Mouse (Mus musculus): Measurements from ENCODE around the gene Rfc2. TPM values are rescaled to one million over a fixed set of nuclear protein-coding genes. Genes with fewer than 3 reads are reported as not detected.

Rfc2 gene
- polyA plus RNA-seq, 1 experiment: 81.8 TPM

DNA sequence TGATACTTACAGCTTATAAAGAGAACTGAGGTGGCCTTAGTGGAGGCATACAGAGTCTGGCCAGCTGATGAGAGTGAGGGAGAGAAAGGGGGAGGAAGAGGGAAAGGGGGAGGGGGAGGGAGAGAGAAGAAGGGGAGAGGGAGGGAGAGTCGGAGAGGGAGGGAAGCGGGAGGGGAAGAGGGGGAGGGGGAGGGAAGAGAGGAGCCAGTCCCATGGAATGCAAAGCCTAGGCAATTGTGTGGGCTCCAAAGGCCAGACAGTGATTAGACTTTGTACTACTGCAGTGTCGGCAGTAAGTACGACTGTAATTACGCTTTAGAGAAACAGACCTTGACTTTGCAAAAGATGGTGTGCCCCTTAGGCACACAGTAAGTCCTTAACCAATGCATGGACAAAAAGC lies 32.9 kb upstream of the Rfc2 start:
- TF ChIP-seq CTCF (IDR thresholded peaks at IDR 0.05; ENCODE audit: borderline replicate concordance, insufficient read depth, low read length): no peak
- peaks cover 8% of the 10 kb centered on the region for H3K4me1 ChIP-seq (ENCODE audit: control insufficient read depth, insufficient read depth, low read length)
- no peak overlapping the region for H3K27ac ChIP-seq (ENCODE audit: insufficient read depth, low read length)
- no peak overlapping the region for H3K4me3 ChIP-seq (ENCODE audit: insufficient read depth, low read length)

DNA sequence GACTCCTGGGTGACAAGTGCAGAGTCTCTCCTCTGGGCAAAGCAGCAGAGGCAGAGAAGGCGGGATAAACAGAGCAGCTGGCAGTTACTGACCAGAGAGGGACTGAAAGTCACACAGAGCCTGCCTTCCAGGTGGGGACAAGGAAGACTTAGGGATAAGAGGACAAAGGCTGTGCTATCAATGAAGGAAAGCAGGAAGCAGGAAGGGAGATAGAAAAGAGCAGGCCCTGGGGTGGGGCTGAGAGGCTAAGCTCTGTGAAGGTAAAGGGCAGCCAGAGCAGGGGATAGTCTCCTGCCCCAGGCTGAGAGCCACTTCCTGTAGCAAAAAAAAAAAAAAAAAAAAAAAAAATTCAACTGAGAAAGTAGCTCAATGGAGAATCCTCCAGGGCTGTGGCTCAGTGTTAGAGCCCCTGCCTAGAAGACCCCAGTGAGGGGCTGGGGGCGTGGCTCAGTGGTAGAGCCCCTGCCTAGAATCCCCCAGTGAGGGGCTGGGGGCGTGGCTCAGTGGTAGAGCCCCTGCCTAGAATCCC lies 31.5 kb upstream of the Rfc2 start:
- H3K27ac ChIP-seq (ENCODE audit: insufficient read depth, low read length): no peak overlapping the region
- peaks cover 12% of the 10 kb centered on the region for H3K4me1 ChIP-seq (ENCODE audit: control insufficient read depth, insufficient read depth, low read length)
- TF ChIP-seq POLR2A (IDR thresholded peaks at IDR 0.05; ENCODE audit: low read depth, low read length) (no peak), CTCF (IDR thresholded peaks at IDR 0.05; ENCODE audit: borderline replicate concordance, insufficient read depth, low read length) (no peak)
- no peak overlapping the region for H3K4me3 ChIP-seq (ENCODE audit: insufficient read depth, low read length)

DNA sequence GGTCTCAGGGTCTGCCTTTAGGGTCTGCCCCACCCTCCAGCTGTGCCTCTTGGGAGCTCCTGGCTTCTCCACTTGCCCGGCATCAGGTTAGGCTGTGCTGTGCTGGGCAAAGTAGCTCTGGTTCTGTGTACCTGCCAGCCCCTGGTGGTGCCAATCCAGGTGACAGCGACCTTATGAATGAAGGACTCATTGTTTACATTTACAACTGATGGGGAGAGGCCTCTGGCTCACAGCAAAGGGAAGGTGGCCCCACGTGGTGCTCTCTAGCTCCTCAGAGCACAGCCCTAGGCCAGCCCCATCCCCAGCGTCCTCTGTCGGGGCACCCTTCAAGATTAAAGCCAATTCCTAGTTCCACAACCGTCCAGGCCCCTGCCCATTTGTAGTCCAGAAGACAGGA lies 30.3 kb upstream of the Rfc2 start:
- H3K27ac ChIP-seq (ENCODE audit: insufficient read depth, low read length): peak overlapping the region; percentile 98
- TF ChIP-seq POLR2A (IDR thresholded peaks at IDR 0.05; ENCODE audit: low read depth, low read length): no peak
- no peak for TF ChIP-seq CTCF (IDR thresholded peaks at IDR 0.05; ENCODE audit: borderline replicate concordance, insufficient read depth, low read length)
- peak overlapping the region; percentile 88 for H3K4me3 ChIP-seq (ENCODE audit: insufficient read depth, low read length)
- H3K4me1 ChIP-seq (ENCODE audit: control insufficient read depth, insufficient read depth, low read length): peaks cover 12% of the 10 kb centered on the region

DNA sequence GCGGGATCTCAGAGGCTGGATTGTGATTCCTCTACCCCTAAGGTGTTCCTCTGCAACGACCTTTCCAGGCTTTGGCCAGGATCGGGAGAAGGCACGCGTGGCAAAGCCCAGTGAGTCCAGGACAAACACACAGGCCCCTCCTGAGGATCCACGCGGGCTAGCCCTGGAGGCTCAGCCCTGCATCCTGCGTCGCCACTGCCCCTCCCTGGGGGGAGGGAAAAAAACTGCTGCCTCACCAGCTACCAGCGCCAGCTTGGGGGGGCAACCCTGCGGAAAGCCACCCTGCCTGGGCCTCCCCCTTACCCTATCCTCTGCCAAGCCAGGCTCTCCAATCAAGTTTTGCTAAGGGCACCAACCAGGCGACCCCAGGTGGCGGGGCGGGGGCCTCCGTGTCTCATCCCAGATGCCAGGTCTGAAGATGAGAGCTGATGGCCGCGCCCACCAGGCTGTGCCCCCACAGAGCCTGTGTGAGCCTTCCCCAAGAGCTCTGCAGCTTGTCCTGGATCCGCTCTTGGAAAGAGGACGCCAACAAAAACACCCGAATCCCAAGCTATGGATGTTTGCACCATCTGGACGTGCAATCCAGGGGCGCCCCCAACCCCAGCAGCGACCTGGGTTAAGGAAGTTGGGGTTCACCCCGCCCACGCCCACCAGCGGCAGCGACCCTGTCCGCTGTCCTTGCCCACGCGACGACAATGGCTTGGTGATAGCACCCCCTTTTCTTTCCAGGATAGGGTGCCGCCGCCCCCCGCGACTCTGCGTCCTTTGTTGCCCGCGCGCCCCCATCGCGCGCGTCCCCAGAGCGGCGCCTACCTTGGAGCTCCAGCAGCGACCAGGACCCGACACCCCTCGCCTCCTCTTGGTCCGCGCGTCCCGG lies 29.7 kb upstream of the Rfc2 start:
- no peak for TF ChIP-seq CTCF (IDR thresholded peaks at IDR 0.05; ENCODE audit: borderline replicate concordance, insufficient read depth, low read length)
- peak; percentile 48 for TF ChIP-seq POLR2A (IDR thresholded peaks at IDR 0.05; ENCODE audit: low read depth, low read length)
- Histone ChIP-seq H3K4me3 (ENCODE audit: insufficient read depth, low read length) (peak overlapping the region; percentile 88), H3K27ac (ENCODE audit: insufficient read depth, low read length) (peak overlapping the region; percentile 98), H3K4me1 (ENCODE audit: control insufficient read depth, insufficient read depth, low read length) (peaks cover 12% of the 10 kb centered on the region)

DNA sequence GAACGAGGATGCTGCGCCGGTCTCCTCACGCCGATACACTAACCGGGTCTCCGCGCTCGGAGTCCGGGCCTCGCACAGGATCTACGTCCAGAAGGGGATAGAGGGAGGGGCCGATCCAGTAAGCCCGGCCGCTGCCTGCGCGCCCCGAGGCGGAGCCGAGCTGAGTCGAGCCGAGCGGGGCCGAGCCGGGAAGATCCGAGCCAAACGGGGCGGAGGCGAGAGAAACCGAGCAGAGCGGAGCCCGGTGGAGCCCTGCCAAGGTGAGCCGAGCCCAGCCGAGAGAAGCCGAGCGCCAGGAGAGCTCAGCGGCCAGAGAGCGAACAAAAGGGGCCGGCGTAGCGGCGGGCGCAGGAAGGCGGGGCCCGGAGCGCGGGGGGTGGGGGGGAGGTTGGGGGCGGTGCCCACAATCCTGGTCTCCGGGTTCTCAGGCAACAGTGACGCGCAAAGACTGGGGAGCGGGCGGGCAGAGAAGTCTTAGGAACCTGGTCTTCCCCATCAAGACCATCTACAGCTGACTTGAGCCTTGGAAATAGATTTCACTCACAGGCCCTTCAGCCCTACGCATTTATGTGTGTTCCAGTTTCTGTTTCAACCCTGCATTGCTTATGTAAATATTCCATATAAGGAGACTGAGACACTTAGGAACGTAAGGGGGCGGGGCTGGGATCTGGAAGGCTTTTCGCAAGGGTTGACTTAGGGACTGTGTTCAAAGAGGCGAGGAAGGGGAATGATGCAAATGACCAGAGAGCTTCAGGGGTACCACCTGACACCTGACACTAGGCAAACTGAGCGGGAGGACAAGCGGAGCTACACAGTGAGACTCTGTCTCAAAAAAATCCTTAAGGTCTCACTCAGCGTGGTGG lies 28.8 kb upstream of the Rfc2 start, which contains the start of gene Clip2:
Gene Clip2 (minus strand): TSS at position 325 of the 863 bp plus-strand sequence.
- Histone ChIP-seq H3K27ac (ENCODE audit: insufficient read depth, low read length) (peak within 1 kb of the TSS; percentile 98), H3K4me3 (ENCODE audit: insufficient read depth, low read length) (peak within 1 kb of the TSS; percentile 88), H3K4me1 (ENCODE audit: control insufficient read depth, insufficient read depth, low read length) (peaks cover 12% of the 10 kb centered on the region)
- no peak for TF ChIP-seq CTCF (IDR thresholded peaks at IDR 0.05; ENCODE audit: borderline replicate concordance, insufficient read depth, low read length)
- peak; percentile 82 for TF ChIP-seq POLR2A (IDR thresholded peaks at IDR 0.05; ENCODE audit: low read depth, low read length)

DNA sequence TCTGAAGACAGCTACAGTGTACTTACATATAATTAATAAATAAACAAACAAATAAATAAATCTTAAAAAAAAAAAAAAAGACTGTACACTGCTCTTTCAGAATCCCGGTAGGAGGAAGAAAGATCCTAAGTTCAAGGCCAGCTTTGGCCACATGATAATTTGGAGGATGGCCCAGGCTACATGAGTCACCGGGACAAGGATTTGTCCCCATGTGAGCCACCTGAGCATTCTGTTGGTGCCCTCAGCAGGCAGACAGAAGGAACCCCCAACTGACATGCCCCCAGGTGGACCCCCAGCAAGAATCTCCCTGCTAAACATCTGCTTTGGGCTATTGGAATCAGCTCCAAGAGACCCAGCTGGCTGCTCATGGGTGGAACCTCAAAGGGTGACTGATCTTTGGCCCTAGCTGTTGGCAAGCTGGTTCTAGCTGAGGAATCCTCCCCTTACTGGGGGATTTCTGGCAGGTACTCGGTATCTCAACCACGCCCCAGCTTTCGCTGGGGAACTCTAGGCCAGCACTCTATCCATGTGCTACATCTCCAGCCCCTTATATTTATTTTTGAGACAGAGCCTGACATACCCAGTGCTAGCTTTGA lies 27.1 kb upstream of the Rfc2 start:
- H3K27ac ChIP-seq (ENCODE audit: insufficient read depth, low read length): no peak overlapping the region
- TF ChIP-seq POLR2A (IDR thresholded peaks at IDR 0.05; ENCODE audit: low read depth, low read length) (no peak), CTCF (IDR thresholded peaks at IDR 0.05; ENCODE audit: borderline replicate concordance, insufficient read depth, low read length) (no peak)
- H3K4me3 ChIP-seq (ENCODE audit: insufficient read depth, low read length): no peak overlapping the region
- peaks cover 9% of the 10 kb centered on the region for H3K4me1 ChIP-seq (ENCODE audit: control insufficient read depth, insufficient read depth, low read length)

DNA sequence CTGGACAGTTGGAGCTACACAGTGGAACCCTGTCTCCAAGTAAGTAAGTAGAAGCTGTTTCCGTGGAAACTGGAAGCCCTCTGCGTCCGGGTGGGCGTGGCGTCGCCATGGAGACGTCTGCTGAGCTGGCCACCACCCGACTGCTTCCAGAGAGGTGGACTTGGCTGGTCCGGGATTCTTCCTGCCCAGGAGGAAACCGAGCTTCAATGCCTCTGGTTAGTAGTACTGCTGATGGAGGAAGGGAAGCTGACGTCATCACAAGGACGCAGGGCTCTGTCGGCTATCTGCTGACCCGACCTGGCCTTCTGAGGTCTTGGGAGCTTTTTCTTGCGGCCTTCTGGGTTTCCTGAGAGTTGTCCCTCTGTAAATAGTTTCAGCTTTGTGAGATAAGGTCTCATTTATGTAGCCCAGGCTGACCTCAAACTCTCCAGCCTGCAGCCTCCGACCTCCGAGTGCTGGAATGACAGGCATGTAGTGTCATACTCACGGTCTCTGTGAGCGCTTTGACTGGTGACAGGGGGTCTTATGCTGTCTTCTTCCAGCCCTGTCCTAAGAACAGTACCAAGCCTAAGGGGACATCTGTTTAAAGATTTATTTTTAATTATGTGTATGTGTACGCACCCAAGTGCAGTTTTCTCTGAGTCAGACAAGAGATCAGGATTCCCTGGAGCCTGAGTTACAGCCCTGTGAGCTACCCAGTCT lies 25.6 kb upstream of the Rfc2 start:
- Histone ChIP-seq H3K4me3 (ENCODE audit: insufficient read depth, low read length) (no peak overlapping the region), H3K4me1 (ENCODE audit: control insufficient read depth, insufficient read depth, low read length) (peaks cover 7% of the 10 kb centered on the region; the same call in 1 of the 2 replicates), H3K27ac (ENCODE audit: insufficient read depth, low read length) (peak overlapping the region; percentile 51; the same call in 1 of the 2 replicates)
- TF ChIP-seq POLR2A (IDR thresholded peaks at IDR 0.05; ENCODE audit: low read depth, low read length) (no peak), CTCF (IDR thresholded peaks at IDR 0.05; ENCODE audit: borderline replicate concordance, insufficient read depth, low read length) (no peak)

DNA sequence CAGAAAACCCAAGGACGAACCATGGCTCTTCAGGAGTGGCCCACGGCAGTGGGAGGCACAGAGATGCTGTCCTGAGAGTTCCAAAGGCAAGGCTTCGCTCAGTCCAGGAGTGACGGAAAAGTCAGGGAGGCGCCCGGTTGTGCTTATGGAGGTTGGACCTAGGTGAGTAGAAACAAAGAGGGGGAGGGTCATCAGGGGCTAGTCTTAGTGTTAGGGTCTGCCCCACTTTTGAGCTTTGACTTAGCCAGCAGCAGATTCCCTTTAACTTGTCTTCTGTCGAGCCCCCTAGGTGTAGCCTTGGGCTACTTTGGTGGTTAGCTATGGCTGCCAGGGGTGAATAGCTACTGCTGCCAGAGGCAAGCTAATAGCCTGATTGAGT lies 21.1 kb upstream of the Rfc2 start, which contains the start of gene Syna:
Gene Syna (minus strand): TSS at position 101 of the 379 bp plus-strand sequence.
- Histone ChIP-seq H3K4me3 (ENCODE audit: insufficient read depth, low read length) (no peak within 1 kb of the TSS), H3K4me1 (ENCODE audit: control insufficient read depth, insufficient read depth, low read length) (no peaks in the 10 kb centered on the region; the same call in 1 of the 2 replicates), H3K27ac (ENCODE audit: insufficient read depth, low read length) (no peak within 1 kb of the TSS)
- no peak for TF ChIP-seq POLR2A (IDR thresholded peaks at IDR 0.05; ENCODE audit: low read depth, low read length)
- TF ChIP-seq CTCF (IDR thresholded peaks at IDR 0.05; ENCODE audit: borderline replicate concordance, insufficient read depth, low read length): no peak

All from embryonic fibroblast, embryonic 13.5 days (primary cell).